Mouse (Mus musculus) hindbrain, embryonic 13.5 days (tissue): ENCODE data around the gene Cux2. TPM values are rescaled to one million over a fixed set of nuclear protein-coding genes. Genes with fewer than 3 reads are reported as not detected.

Experiments used
- ATAC-seq: fragments of 200-750 bp; cut with Nextera tagmentation; 2 replicates; pipeline ENCODE4 v1.8.0; 2017; ENCODE audit warnings: moderate TSS enrichment; ENCODE audit not compliant: low FRiP score
- H3K27ac ChIP-seq: fragments of 300-500 bp; sonication (generic); 2 replicates; pipeline ENCODE4 v1.5.1; 2015; ENCODE audit warnings: inconsistent platforms, mild to moderate bottlenecking, moderate library complexity
- H3K27me3 ChIP-seq: fragments of 300-500 bp; sonication (generic); 2 replicates; pipeline ENCODE4 v1.6.1; 2015; ENCODE audit warnings: mild to moderate bottlenecking, inconsistent platforms
- H3K36me3 ChIP-seq: fragments of 300-500 bp; sonication (generic); 2 replicates; pipeline ENCODE4 v1.6.1; 2015; ENCODE audit warnings: mild to moderate bottlenecking, inconsistent platforms
- H3K4me1 ChIP-seq: fragments of 300-500 bp; sonication (generic); replicated peaks from 2 replicates; pipeline ENCODE4 v1.6.1; 2015; ENCODE audit warnings: inconsistent platforms
- H3K4me2 ChIP-seq: fragments of 300-500 bp; sonication (generic); 2 replicates; pipeline ENCODE4 v1.6.1; 2015; ENCODE audit warnings: inconsistent platforms, mild to moderate bottlenecking, moderate library complexity
- H3K4me3 ChIP-seq: fragments of 300-500 bp; sonication (generic); 2 replicates; pipeline ENCODE4 v1.5.1; 2015; ENCODE audit warnings: mild to moderate bottlenecking, inconsistent platforms
- H3K9ac ChIP-seq: fragments of 300-500 bp; sonication (generic); 2 replicates; pipeline ENCODE4 v1.6.1; 2015; ENCODE audit warnings: mild to moderate bottlenecking, inconsistent platforms
- H3K9me3 ChIP-seq: fragments of 300-500 bp; sonication (generic); 2 replicates; pipeline ENCODE4 v1.6.1; 2016; ENCODE audit warnings: inconsistent platforms
- WGBS: fragments of 180-500 bp; shearing (Covaris S2); methylation state at CpG from one replicate; pipeline ENCODE4 v1.1.7; 2015; 5-methylcytosine and 5-hydroxymethylcytosine counted together
- polyA plus RNA-seq: library from polyadenylated mRNA; unstranded; fragments of >200 nt; fragmentation: Nextera tagmentation; extraction: Ambion mirVana; gene quantifications from 2 replicates; pipeline ENCODE4 v1.2.1, GENCODE M21; 2015

Cux2 gene
- polyA plus RNA-seq, 1 experiment from 2014 or later: 29.1 TPM

DNA sequence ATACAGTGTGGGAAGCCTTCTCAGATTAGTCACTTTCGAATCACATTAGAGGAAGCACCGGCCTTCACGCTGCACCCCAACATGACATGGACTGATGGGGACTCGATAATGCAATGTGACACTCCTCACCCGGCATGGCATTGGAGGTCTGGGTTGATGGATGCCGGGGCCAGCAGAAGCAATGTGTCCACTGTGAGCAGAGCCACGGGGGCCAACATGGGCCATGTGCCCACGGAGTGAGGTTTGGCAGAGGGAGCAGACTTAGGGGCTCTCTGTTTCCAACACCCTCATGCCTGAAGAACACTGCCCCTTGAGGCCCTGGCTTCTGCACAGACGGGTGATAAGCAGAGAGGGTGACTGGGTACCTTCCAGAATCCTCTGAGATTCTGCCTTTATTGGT lies 91.4 kb downstream of the Cux2 start:
- WGBS: 77% methylated on average over 9 of the region's 9 CpGs
- H3K4me2 ChIP-seq: no peak overlapping the region
- no peak overlapping the region for H3K9ac ChIP-seq
- H3K27me3 ChIP-seq: 0 out of 2 replicates have a peak, but pooled peaks cover 8% of the 10 kb centered on the region
- 0 out of 2 replicates have a peak overlapping the region, but pooled peaks have one; percentile 2 for H3K27ac ChIP-seq
- ATAC-seq: no peak
- peaks cover 79% of the 10 kb centered on the region for H3K4me1 ChIP-seq
- H3K36me3 ChIP-seq: no peaks in the 10 kb centered on the region
- H3K9me3 ChIP-seq: no peaks in the 10 kb centered on the region
- H3K4me3 ChIP-seq: no peak overlapping the region

DNA sequence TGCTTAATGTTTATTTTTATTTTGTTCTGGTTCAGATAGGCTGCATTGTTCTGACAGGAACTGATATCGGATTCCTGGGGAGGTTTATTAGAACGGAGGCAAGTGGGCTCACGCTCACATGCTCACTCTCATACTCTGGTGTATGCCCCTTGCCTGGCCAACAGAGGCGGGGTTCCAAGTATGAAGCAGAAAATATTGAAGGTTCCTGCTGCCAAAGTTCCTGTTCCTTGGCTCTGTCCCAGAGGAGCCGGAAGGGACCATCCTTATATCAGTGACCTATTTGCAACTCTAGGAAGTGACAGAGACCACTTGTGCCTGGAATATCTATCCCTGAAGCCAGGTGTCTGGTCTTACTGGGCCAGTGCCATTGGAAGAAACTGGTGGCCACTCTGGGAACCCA lies 94.1 kb downstream of the Cux2 start:
- no peak overlapping the region for H3K4me2 ChIP-seq
- peaks cover 9% of the 10 kb centered on the region; the same call in 1 of the 2 replicates for H3K27me3 ChIP-seq
- H3K27ac ChIP-seq: no peak overlapping the region
- no peak overlapping the region for H3K9ac ChIP-seq
- H3K4me3 ChIP-seq: no peak overlapping the region
- 85% methylated on average over 5 of the region's 5 CpGs for WGBS
- no peaks in the 10 kb centered on the region for H3K9me3 ChIP-seq
- peaks cover 72% of the 10 kb centered on the region for H3K4me1 ChIP-seq
- no peaks in the 10 kb centered on the region for H3K36me3 ChIP-seq
- ATAC-seq: no peak

DNA sequence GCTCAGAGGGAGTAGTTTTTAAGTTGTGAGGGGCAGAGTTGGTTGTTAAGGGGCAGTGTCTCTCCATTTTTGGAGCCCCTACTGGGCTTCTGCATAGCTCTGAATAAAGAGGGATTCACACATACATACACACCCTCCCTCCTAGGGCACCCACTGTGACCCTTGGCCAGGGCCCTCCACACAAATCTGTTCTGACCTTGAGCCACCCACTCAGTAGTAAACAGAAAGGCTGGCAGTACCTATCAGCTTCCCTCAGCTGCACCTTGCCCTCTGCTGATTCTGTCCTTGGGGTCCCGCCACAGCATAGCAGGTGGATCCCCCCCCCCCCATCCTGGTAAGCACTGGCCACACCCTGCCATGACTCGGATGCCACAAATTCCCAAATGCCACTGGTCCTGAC lies 99.7 kb downstream of the Cux2 start:
- H3K36me3 ChIP-seq: no peaks in the 10 kb centered on the region
- WGBS: 83% methylated on average over 2 of the region's 2 CpGs
- H3K9ac ChIP-seq: no peak overlapping the region
- peaks cover 77% of the 10 kb centered on the region for H3K4me1 ChIP-seq
- no peak overlapping the region for H3K4me3 ChIP-seq
- H3K9me3 ChIP-seq: no peaks in the 10 kb centered on the region
- H3K27me3 ChIP-seq: peaks cover 22% of the 10 kb centered on the region; the same call in 1 of the 2 replicates
- ATAC-seq: no peak
- peak overlapping the region; percentile 95 for H3K27ac ChIP-seq
- H3K4me2 ChIP-seq: no peak overlapping the region

DNA sequence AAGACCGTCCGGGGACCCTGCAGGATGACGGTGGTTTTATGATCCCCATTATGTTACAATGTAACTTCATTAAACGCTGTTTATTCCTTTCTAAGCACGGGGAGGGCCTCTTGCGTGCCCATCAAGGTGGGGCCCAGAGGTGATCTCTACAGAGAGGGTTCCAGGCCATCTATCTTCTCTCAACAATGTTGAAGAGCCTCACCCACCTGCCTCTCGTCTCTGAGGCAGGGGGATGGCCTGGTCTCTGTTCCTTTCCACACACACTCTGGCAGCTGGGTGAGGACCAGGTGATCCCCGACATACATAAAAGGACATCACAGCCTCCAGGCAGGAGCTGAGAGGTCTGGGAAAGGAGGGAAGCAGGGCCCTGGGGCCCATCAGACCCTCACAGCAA lies 100.9 kb downstream of the Cux2 start:
- H3K4me3 ChIP-seq: peak overlapping the region; percentile 31; the same call in 1 of the 2 replicates
- peak overlapping the region; percentile 65 for H3K9ac ChIP-seq

DNA sequence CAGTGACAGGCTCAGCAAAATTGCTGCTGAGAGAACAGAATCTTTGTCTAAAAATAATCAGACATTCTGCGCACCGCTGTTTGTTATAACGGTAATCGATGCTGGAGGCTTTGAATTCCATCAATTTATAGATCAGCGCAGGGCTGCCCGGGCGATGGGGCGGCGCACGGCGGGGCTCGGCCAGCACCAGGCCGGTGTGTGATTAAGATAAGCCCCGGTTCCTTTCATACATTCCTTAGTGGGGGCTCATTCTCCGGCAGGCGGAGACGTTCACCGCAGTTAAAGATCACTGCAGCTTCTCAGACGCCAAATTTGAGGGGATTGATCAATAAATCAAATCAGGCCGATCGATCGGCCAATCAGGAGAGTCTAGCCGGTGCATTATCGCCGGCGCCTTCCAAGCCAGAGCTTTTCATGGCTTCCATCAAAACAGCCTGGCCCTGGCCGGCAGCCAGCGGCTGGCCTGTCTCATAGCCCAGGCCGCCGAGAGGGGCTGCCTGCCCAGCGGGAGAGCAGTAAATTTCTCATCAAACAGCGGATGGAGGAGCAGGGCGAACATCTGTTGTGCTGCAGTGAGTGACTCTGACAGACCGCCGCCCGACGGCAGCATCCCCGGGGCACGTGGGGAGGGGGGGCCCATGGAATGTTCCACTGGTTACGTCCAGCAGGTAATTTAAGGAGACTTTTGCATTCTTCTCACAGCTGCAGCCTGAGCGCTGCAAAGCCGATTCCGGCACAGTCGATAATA lies 101.4 kb downstream of the Cux2 start:
- Histone ChIP-seq H3K4me3 (peak overlapping the region; percentile 31), H3K9ac (peak overlapping the region; percentile 65), H3K9me3 (no peaks in the 10 kb centered on the region), H3K4me2 (peak overlapping the region; percentile 57), H3K27me3 (peaks cover 17% of the 10 kb centered on the region; the same call in 1 of the 2 replicates), H3K36me3 (no peaks in the 10 kb centered on the region), H3K27ac (peak overlapping the region; percentile 95), H3K4me1 (peaks cover 78% of the 10 kb centered on the region)
- 1% methylated on average over 44 of the region's 44 CpGs for WGBS
- peak; percentile 79 for ATAC-seq

More for the DNA sequence above, 100.9 kb downstream of the Cux2 start:
- Histone ChIP-seq H3K27ac (peak overlapping the region; percentile 95), H3K9me3 (no peaks in the 10 kb centered on the region), H3K4me2 (peak overlapping the region; percentile 57), H3K4me1 (peaks cover 78% of the 10 kb centered on the region), H3K36me3 (no peaks in the 10 kb centered on the region), H3K27me3 (peaks cover 17% of the 10 kb centered on the region; the same call in 1 of the 2 replicates)
- 6% methylated on average over 8 of the region's 8 CpGs for WGBS
- peak; percentile 36 for ATAC-seq

DNA sequence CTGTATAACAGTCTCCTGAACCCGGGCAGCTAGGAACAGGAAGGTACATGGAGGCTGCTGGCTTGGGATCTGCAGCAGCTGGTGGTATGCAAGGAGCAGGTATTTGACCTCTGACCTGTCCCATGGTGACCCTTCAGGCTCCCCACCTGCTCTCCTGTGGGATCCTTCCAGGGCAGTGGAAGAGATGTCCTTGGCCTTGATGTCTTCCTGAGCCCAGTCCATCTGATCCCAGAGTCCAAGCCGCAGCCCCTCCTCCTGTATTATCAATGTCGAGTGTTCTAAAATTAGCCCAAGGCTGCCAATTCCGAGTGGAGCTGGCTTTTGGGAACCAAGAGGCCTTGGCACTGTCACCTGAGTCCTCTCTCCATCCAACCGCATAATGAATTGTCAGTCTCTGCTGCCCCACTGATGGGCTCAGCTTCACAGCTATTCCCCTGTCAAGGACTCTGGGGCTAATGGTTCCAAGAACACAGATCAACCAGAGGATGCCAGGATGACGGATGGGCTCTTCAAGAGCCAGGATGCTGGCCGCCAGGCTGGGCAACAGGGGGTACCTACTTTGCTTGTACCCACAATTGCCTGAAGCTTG lies 103.2 kb downstream of the Cux2 start:
- Histone ChIP-seq H3K4me1 (peaks cover 69% of the 10 kb centered on the region), H3K27me3 (peaks cover 14% of the 10 kb centered on the region; the same call in 1 of the 2 replicates), H3K4me3 (no peak overlapping the region), H3K36me3 (no peaks in the 10 kb centered on the region), H3K4me2 (no peak overlapping the region), H3K9me3 (no peaks in the 10 kb centered on the region), H3K27ac (peak overlapping the region; percentile 95), H3K9ac (no peak overlapping the region)
- no peak for ATAC-seq
- WGBS: 61% methylated on average over 7 of the region's 7 CpGs

DNA sequence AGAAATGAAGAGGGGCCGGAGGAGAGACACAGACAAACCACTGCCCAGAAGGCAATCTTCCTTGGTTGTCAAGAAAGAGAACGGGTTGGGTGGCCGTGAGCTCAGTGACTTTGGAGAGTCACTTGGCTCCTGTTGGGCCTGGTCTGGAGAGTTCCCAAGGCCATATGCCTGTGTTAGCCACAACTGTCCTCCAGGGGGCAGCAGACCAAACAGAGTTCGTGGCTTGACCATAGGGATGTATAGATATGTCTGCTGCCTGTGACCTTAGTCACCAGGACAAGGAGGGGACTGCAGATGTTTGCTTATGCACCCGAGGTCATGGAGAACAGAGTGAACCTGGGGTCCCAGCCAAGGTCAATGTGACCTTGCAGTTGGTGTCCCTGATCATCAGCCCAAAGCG lies 104.1 kb downstream of the Cux2 start:
- no peaks in the 10 kb centered on the region for H3K36me3 ChIP-seq
- H3K4me3 ChIP-seq: no peak overlapping the region
- no peak overlapping the region for H3K9ac ChIP-seq
- peaks cover 66% of the 10 kb centered on the region for H3K4me1 ChIP-seq
- H3K27me3 ChIP-seq: 0 out of 2 replicates have a peak, but pooled peaks cover 13% of the 10 kb centered on the region
- H3K27ac ChIP-seq: no peak overlapping the region
- WGBS: 60% methylated on average over 6 of the region's 6 CpGs
- ATAC-seq: no peak
- no peak overlapping the region for H3K4me2 ChIP-seq
- H3K9me3 ChIP-seq: no peaks in the 10 kb centered on the region

DNA sequence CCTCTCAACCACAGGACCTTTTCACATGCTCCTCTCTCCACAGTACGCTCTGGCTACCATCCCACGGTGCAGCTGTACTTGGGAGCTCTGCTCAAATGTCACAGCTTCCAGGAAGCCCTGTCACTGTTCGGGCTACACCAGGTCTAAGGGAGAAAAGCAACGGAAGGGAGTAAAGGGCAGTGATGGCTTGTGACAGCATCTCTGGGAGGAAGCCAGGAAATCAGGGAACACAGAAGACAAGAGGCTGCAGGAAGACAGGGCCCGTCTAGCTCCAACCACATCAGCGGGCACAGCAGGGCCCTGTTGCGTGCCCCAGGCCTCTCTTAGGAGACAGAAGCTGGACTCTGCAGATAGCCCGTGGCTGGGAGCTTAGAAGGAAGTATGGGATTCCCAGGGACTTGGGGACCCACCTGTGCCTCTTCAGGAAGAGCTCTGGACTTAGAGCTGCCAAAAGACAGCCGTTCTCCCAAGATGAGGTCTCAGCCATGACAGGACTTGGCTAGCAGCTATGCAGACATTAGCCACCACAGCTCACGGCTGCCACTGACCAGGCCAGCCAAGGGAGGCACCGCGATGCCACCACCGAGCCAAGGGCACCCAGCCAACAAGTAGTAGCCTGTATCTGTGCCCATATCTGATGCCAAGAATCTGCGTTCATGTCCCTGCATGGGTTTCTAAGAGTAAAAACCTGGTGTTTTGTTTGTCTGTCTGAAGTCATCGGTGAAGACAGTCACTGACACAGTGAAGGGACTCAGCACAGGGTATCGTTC lies 105.7 kb downstream of the Cux2 start:
- H3K9me3 ChIP-seq: no peaks in the 10 kb centered on the region
- H3K27me3 ChIP-seq: 0 out of 2 replicates have a peak, but pooled peaks cover 13% of the 10 kb centered on the region
- H3K36me3 ChIP-seq: no peaks in the 10 kb centered on the region
- H3K9ac ChIP-seq: no peak overlapping the region
- no peak overlapping the region for H3K4me3 ChIP-seq
- 89% methylated on average over 16 of the region's 16 CpGs for WGBS
- peaks cover 64% of the 10 kb centered on the region for H3K4me1 ChIP-seq
- H3K27ac ChIP-seq: no peak overlapping the region
- no peak for ATAC-seq
- no peak overlapping the region for H3K4me2 ChIP-seq

DNA sequence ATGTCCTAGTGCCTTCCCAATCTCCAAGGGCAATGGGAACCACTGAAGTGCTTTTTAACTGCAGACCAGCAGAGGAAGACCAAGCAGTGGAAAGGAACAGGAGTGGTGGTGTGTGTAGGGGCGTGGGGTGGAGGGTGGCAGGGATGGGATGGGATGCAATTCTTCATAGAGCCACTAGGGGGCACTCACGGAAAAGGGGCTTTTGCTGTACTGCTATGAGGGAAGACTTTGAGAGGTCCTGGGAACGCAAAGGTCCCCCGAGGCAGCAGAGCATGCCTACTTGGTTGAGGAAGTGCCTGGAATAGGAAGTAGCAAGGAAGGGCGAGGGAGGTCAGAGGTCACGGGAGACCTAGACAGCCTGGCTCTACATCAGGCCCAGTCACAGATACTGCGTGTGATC lies 106.4 kb downstream of the Cux2 start:
- no peak overlapping the region for H3K27ac ChIP-seq

DNA sequence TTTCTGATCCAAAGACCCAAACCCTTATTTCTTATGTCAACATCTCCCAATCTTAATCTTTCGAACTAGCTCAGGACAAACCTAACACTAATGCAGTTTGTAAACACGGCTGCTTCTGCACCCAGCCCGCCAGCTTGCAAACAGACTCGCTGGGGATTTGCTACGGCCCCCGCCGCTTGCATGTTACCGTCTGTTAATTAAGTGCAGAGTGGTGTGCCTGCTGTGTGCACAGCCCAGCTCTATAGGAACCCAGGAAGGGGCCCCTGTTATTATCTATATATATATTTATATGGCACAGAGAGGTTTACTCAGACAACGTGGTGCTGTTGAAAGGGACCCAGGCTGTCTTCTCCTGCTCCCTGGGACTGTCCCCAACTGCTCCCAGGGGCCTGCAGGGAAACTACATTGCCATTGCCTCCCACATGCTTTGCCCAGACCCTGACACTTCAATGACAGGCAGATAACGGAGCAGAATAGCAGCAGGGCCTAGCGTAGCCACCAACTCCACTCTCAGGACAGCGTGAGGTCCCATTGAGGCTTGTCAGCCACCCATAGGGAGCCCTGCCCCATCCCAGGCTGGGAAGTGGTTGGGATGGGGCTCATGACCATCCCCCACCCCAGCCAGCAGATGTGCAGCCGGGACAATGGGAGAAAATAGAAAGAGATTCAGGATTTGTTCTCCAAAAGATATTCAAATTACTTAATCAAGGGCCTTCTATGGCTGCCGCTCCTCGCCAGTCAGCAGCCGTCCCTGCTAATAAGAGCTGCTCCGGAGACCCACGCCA lies 111.6 kb downstream of the Cux2 start:
- no peak overlapping the region for H3K4me3 ChIP-seq
- WGBS: 17% methylated on average over 18 of the region's 18 CpGs
- H3K9me3 ChIP-seq: no peaks in the 10 kb centered on the region
- peaks cover 63% of the 10 kb centered on the region for H3K4me1 ChIP-seq
- no peak overlapping the region for H3K4me2 ChIP-seq
- H3K9ac ChIP-seq: peak overlapping the region; percentile 44
- H3K27ac ChIP-seq: peak overlapping the region; percentile 71
- peak; percentile 11; the same call in 1 of the 2 replicates for ATAC-seq
- H3K27me3 ChIP-seq: no peaks in the 10 kb centered on the region
- no peaks in the 10 kb centered on the region for H3K36me3 ChIP-seq

More for the DNA sequence above, 106.4 kb downstream of the Cux2 start:
- no peak for ATAC-seq
- H3K9ac ChIP-seq: no peak overlapping the region
- H3K9me3 ChIP-seq: no peaks in the 10 kb centered on the region
- no peak overlapping the region for H3K4me3 ChIP-seq
- WGBS: 64% methylated on average over 7 of the region's 7 CpGs
- 0 out of 2 replicates have a peak, but pooled peaks cover 13% of the 10 kb centered on the region for H3K27me3 ChIP-seq
- no peaks in the 10 kb centered on the region for H3K36me3 ChIP-seq
- no peak overlapping the region for H3K4me2 ChIP-seq
- H3K4me1 ChIP-seq: peaks cover 64% of the 10 kb centered on the region

DNA sequence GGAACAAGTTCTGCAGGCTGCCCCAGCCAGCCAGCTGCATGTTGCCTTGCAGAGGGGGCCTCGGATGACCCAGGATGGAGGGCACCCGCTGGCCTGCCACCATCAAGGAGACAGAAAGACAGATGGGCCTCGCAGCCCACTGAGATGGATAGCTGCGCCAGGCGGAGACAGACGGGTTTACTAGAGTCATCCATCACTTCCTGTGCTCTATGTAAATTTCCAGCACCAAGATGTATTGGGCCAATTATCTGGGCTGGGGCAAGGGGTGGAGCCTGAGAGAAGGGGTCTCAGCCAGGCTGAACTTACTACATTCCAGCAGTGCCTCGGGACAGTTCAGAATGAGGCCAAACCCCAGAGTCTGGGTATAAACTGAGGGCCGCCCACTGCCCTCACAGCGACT lies 119.6 kb downstream of the Cux2 start:
- Histone ChIP-seq H3K4me2 (no peak overlapping the region), H3K4me3 (no peak overlapping the region), H3K27ac (peak overlapping the region; percentile 77), H3K9ac (peak overlapping the region; percentile 3; the same call in 1 of the 2 replicates), H3K9me3 (no peaks in the 10 kb centered on the region), H3K27me3 (no peaks in the 10 kb centered on the region; the same call in 1 of the 2 replicates), H3K4me1 (peaks cover 83% of the 10 kb centered on the region), H3K36me3 (no peaks in the 10 kb centered on the region)
- ATAC-seq: peak; percentile 46; the same call in 1 of the 2 replicates
- 29% methylated on average over 9 of the region's 9 CpGs for WGBS
